Mouse (Mus musculus): ENCODE results near the gene Gm21987.

- no peak for TF ChIP-seq POLR2A (IDR thresholded peaks at IDR 0.05; ENCODE audit: low read depth, low read length)
- no peak for TF ChIP-seq CTCF (IDR thresholded peaks at IDR 0.05; ENCODE audit: borderline replicate concordance, insufficient read depth, low read length)
Measured at GRCm38 (mm10) chr16:38394191-38394618, 47.4 kb downstream of the Gm21987 start.

Data from embryonic fibroblast, embryonic 13.5 days (primary cell).